Mouse (Mus musculus) adrenal gland, postnatal 14 days (tissue): Measurements from ENCODE around the gene Timm13. TPM values are rescaled to one million over a fixed set of nuclear protein-coding genes. Genes with fewer than 3 reads are reported as not detected.

ENCODE experiments used
- DNase-seq: peaks from one replicate; pipeline ENCODE4 v3.0.0; 2021; ENCODE audit warnings: mixed read lengths
- long read RNA-seq, 2 experiments: library from polyadenylated mRNA; stranded (forward); transcript quantifications; one replicate each; pipeline ENCODE4 v2.0.0; 2021
- total RNA-seq: library from RNA; stranded (reverse); gene quantifications from 2 replicates; pipeline ENCODE4 v1.2.3, GENCODE M21; 2021

Gene Timm13
- total RNA-seq = 252 and 257 TPM in 2 replicates
- long read RNA-seq, experiment 1, transcript Timm13-204 (3 exons, 542 nt) = minor isoform, 7 of 285 reads
- long read RNA-seq, experiment 1, transcript Timm13-201 (3 exons, 1,225 nt) = major isoform, 260 of 285 reads
- long read RNA-seq, experiment 1, partial matches to known transcripts = 3 of 285 reads
- long read RNA-seq, experiment 1, other reads (novel, unspliced or antisense) = 9 of 285 reads
- long read RNA-seq, experiment 2, transcript Timm13-204 (3 exons, 542 nt) = minor isoform, 18 of 348 reads
- long read RNA-seq, experiment 2, transcript Timm13-201 (3 exons, 1,225 nt) = major isoform, 303 of 348 reads
- long read RNA-seq, experiment 2, transcript Timm13-202 (2 exons, 435 nt) = minor isoform, 6 of 348 reads
- long read RNA-seq, experiment 2, partial matches to known transcripts = 0 of 348 reads
- long read RNA-seq, experiment 2, other reads (novel, unspliced or antisense) = 21 of 348 reads

GRCm38 (mm10) chr10:80900318-80901247 is at the start of gene Timm13:
Gene Timm13 (minus strand): TSS chr10:80900969.
- DNase-seq = peak; percentile 98

GRCm38 (mm10) chr10:80950314-80950713 is 49.5 kb upstream of the Timm13 start:
- DNase-seq = no peak

- DNase-seq = peak; percentile 61
Measured at GRCm38 (mm10) chr10:80949081-80949480, 48.3 kb upstream of the Timm13 start.

- DNase-seq = peak; percentile 73
Measured at GRCm38 (mm10) chr10:80948570-80948969, 47.8 kb upstream of the Timm13 start.

GRCm38 (mm10) chr10:80947802-80948201 is 47.0 kb upstream of the Timm13 start:
- peak; percentile 62 for DNase-seq

GRCm38 (mm10) chr10:80946684-80947437 is 46.1 kb upstream of the Timm13 start:
- peak; percentile 27 for DNase-seq

GRCm38 (mm10) chr10:80944231-80944630 is 43.5 kb upstream of the Timm13 start:
- DNase-seq = no peak

GRCm38 (mm10) chr10:80943701-80944100 is 42.9 kb upstream of the Timm13 start:
- DNase-seq = peak; percentile 31

- DNase-seq = no peak
Measured at GRCm38 (mm10) chr10:80942919-80943318, 42.1 kb upstream of the Timm13 start.

- peak; percentile 25 for DNase-seq
Measured at GRCm38 (mm10) chr10:80940988-80941347, 40.2 kb upstream of the Timm13 start.

GRCm38 (mm10) chr10:80940320-80940987 is 39.7 kb upstream of the Timm13 start:
- DNase-seq = peak; percentile 84

- peak; percentile 92 for DNase-seq
Measured at GRCm38 (mm10) chr10:80939671-80940070, 38.9 kb upstream of the Timm13 start.

GRCm38 (mm10) chr10:80938831-80939550 is 38.2 kb upstream of the Timm13 start:
- peak; percentile 37 for DNase-seq

GRCm38 (mm10) chr10:80937646-80938045 is 36.9 kb upstream of the Timm13 start:
- DNase-seq = peak; percentile 72

GRCm38 (mm10) chr10:80936810-80937164 is 36.0 kb upstream of the Timm13 start:
- DNase-seq = no peak

GRCm38 (mm10) chr10:80936135-80936809 is 35.5 kb upstream of the Timm13 start:
- peak; percentile 82 for DNase-seq

GRCm38 (mm10) chr10:80935698-80936097 is 34.9 kb upstream of the Timm13 start:
- DNase-seq = peak; percentile 16

- DNase-seq = peak; percentile 42
Measured at GRCm38 (mm10) chr10:80935241-80935640, 34.5 kb upstream of the Timm13 start.

GRCm38 (mm10) chr10:80934136-80934985 is 33.6 kb upstream of the Timm13 start:
- DNase-seq = peak; percentile 27
